Mouse (Mus musculus): ENCODE measurements around the gene Folr2. TPM values are rescaled to one million over a fixed set of nuclear protein-coding genes. Genes with fewer than 3 reads are reported as not detected.

Folr2 gene
- polyA plus RNA-seq (2017; shearing (Covaris generic)): not detected

GRCm38 (mm10) chr7:101857094-101857493, at the start of gene Folr2:
Gene Folr2 (minus strand): TSS chr7:101857194.

DNA sequence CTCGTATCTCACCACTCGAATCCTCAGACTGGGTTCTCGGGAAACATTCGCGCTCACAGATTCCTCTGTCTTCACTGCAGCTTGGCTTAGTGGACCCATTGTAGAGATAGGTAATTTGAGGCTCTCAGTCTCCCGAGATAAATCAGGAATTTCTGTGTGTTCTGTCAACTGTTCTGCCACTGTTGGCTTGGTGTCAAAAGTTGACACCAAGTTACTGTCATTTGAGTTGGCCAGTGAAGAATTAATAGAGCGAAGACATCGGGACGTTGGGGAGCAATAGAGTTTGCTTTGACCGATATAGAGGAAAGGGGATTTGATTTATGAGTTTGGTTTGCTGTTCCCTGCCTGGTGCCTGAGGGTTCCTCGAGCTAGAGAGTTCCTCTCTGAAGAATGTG, 49.3 kb upstream of the Folr2 start, which contains the start of gene Tomt:
Gene Tomt, minus strand, starts transcription at position 73 of the 395 bp plus-strand sequence.

DNA sequence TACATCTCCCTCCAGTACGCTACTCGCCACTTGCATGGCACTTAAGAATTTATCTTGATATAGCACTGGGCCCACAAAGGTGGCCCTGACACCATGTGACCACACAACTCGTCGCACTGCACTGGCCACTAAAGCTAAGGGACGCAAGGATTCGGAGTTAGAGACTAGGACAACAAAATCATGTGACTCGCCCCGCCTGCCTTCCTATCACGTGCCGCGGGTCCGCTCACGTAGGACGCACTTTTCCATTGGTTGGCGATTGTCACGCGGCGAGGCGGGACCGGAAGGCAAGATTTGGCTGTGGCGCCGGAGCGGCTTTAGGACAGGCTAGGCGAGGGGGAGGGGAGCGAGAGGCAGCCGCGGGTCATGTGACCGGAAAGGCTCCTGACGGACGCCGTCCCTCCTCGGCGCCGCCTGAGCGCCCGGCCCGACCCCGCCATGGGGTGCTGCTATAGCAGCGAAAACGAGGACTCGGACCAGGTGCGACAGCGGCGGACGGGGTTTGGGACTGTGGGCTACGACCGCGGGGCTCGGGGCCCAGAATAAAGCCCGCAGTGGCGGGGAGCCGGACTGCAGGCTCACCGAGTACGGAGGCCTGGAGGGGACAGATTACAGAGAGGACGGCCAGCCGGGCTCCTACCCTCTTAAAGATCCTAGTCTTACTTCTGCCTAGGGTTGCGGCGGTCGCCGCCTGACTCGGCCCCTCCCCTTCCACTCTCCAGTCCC, 48.7 kb upstream of the Folr2 start, which contains the start of gene Lamtor1:
Gene Lamtor1, plus strand, starts transcription at position 344 of the 726 bp plus-strand sequence.

DNA sequence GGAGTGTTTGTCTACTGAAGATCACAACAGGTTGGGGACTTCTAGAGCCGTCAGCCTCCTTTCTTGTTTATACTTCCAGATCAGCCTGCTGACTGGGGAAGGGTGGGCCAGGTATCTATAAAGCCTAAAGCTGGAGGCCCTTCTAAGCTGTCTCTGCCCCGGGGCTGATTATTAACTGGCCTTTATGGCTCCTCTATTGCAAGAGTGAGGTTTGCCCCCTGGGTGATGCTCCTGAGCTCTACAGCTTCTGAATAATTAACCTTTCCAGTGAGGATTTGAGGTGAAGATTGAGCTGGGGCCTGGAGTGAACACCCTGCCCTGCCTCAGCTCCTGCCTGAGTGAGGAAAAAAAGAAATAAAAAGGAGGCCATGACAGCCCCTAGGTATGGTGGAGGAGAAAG, 13.6 kb upstream of the Folr2 start, which contains the start of gene Folr1:
Gene Folr1, minus strand, starts transcription at position 160 of the 400 bp plus-strand sequence.

DNA sequence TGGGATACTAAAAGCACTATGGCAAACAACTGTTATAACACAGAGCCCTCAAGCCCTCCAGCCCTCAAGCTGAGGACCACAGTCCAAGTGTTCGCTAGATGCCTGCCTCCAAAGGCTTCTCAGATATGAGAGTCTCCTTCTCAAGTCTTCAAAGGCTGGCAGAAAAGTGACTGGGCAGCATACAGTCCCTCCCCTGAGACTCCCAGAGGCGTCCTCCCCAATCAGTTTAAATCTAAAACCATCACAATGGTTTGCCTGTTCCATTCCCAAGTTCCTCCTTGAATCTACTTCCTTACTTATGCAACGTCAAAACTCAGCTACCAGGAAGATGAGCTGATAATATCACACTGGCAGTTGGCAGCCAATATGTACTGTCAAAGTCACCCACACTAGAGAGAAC, 6.4 kb upstream of the Folr2 start, which contains the start of gene Anapc15:
Gene Anapc15, plus strand, starts transcription at position 301 of the 400 bp plus-strand sequence.

GRCm38 (mm10) chr7:101837606-101838471, 19.2 kb downstream of the Folr2 start, which contains the start of gene Inppl1:
Gene Inppl1 (minus strand): TSS chr7:101838229.

GRCm38 (mm10) chr7:101817861-101818401, 39.1 kb downstream of the Folr2 start, which contains the start of gene Phox2a:
Gene Phox2a (plus strand): TSS chr7:101818313.

Other genes with a start within 250 kb of the Folr2 start
- gene Clpb, start 193.6 kb downstream of the Folr2 start, polyA plus RNA-seq (2017; shearing (Covaris generic)): 30.2 TPM
- gene Phox2a, start 38.9 kb downstream of the Folr2 start, polyA plus RNA-seq (2017; shearing (Covaris generic)): not detected
- gene Inppl1, start 19.0 kb downstream of the Folr2 start, polyA plus RNA-seq (2017; shearing (Covaris generic)): 8.5 TPM
- 24.8 TPM for gene Anapc15, start 6.5 kb upstream of the Folr2 start, polyA plus RNA-seq (2017; shearing (Covaris generic))
- gene Folr1, start 13.6 kb upstream of the Folr2 start, polyA plus RNA-seq (2017; shearing (Covaris generic)): not detected
- gene Lamtor1, start 48.7 kb upstream of the Folr2 start, polyA plus RNA-seq (2017; shearing (Covaris generic)): 74.6 TPM
- gene Tomt, start 49.2 kb upstream of the Folr2 start, polyA plus RNA-seq (2017; shearing (Covaris generic)): not detected
- gene Lrrc51, start 76.7 kb upstream of the Folr2 start, polyA plus RNA-seq (2017; shearing (Covaris generic)): 3.7 TPM
- gene Numa1, start 76.9 kb upstream of the Folr2 start, polyA plus RNA-seq (2017; shearing (Covaris generic)): 131 TPM
- 4.4 TPM for gene Il18bp, start 161.5 kb upstream of the Folr2 start, polyA plus RNA-seq (2017; shearing (Covaris generic))
- 18.6 TPM for gene Rnf121, start 208.3 kb upstream of the Folr2 start, polyA plus RNA-seq (2017; shearing (Covaris generic))
- gene Xndc1, start 208.3 kb upstream of the Folr2 start, polyA plus RNA-seq (2017; shearing (Covaris generic)): 24.6 TPM
- gene Xntrpc, start 208.5 kb upstream of the Folr2 start, polyA plus RNA-seq (2017; shearing (Covaris generic)): 0.27 TPM
- gene Trpc2, start 225.9 kb upstream of the Folr2 start, polyA plus RNA-seq (2017; shearing (Covaris generic)): 0.20 TPM
- gene Art1, start 244.5 kb upstream of the Folr2 start, polyA plus RNA-seq (2017; shearing (Covaris generic)): 0.32 TPM

All from effector memory CD4-positive, alpha-beta T cell, adult 7 months (primary cell).